Mouse (Mus musculus): ENCODE measurements around the gene Polk.

Polk gene

DNA sequence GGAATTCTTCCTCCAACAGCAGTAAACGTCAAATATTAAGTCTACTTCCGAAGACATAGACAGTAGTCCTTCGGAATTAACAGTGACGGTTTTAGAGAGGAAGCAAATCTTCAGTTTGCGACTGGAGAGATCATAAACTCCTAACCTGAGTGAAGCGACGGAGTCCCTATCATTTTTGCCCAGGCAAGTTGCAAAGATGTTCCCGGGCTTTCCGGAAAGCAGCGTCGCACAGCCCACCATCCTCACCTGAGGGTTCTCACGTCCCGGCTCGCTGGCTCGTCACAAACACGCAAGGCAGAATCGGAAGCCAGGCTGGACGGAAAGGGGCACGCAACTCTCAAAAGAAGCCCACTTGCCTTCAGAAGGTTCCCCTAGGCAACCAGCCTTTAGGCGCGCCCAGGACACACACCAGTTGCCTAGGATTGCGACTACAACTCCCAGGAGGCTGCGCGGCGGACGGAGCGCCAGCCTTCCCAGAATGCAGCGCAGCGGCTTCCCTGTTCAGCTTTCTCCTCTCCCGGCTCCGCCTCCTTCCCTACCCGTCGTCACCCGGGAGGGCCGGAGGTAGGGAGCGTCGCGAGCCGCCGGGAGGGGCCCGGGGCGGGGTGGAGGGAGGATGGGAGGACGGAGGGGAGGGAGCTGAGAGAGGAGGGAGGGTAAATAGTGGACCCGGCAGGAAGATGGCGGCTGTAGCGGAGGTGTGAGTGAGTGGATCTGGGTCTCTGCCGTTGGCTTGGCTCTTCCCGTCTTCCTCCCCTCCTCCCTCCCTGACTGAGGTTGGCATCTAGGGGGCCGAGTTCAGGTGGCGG is at the start of gene Polk, which contains the start of gene Col4a3bp:
Gene Polk (minus strand): TSS at position 499 of the 809 bp plus-strand sequence.
Gene Col4a3bp (plus strand): TSS at position 538 of the 809 bp plus-strand sequence.
- peak; percentile 94 for DNase-seq (ENCODE audit: low spot score)

DNA sequence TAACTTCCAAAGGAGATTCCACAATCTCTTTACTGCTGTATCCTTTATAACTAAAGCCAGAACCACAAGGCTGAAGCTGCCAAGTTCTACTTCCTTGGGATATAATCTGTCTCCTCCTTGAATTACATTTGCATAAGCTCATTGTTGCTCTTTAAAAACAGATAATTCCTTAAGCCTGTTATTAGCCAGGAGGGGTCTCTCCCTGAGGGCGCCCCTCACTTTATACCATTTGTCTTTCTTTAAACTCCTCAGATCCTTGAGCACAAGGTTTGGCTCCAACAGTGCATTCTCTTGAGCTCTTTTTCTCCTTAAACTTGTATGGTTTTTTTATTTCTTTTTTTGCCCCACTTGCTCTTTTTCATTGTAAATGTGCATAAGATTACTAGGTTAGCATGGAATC is 46.3 kb upstream of the Polk start:
- DNase-seq (ENCODE audit: low spot score): no peak

DNA sequence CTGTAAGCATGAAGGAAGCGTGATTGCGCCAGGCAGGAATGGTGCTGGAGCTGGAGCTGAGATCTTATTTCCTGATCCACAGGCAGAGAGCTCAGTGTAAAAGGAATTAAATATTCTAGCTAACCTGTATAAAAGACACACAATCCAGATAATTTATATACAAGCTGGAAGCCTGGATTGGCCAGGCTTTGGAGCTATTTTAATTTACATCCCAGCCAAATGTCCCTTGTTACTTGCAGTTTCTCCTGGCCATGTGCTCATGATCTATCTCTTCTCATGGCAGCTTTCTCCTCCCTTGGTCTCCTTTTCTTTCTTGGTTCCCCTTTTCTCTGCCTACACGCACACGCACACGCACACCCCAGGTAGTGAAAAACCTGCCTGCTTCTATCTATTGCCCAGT is 44.2 kb upstream of the Polk start:
- DNase-seq (ENCODE audit: low spot score): no peak

DNA sequence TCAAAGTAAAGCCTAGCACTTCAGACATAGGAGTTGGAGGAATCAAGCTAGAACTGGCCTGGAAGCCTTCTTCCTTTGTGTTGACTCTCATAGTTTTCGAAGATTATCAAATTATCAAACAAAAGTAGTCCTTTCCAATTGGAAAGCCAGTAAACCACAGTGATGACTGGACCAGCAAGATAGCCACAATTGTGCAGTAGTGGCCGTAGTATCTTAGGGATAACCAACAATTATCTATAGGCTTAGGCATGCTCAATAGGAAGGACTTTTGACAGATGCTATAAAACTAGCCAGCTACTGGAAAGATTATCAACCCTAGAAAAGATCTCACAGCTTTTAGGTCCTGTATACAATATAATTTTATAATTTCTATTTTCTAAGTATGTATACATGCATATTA is 41.8 kb upstream of the Polk start:
- DNase-seq (ENCODE audit: low spot score): no peak

DNA sequence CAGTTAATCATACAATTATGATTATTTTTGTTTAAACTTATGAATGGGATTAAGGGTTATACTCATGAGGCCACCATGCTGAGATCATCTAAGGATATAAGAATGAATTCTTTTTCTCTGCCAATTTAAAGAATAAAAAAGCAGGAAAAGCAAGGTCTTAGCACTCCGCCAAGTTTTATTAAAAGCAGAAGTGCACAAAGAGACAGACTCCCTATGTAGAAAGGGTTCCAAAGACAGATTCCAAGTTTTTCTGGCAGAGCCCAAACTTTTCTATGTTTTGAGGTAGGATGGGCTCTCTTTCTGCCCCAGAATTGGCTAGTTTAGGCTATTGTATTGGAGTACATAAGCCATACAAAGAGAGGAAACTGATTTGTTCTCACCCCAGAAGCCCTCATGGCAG is 37.6 kb upstream of the Polk start:
- DNase-seq (ENCODE audit: low spot score): peak; percentile 12

DNA sequence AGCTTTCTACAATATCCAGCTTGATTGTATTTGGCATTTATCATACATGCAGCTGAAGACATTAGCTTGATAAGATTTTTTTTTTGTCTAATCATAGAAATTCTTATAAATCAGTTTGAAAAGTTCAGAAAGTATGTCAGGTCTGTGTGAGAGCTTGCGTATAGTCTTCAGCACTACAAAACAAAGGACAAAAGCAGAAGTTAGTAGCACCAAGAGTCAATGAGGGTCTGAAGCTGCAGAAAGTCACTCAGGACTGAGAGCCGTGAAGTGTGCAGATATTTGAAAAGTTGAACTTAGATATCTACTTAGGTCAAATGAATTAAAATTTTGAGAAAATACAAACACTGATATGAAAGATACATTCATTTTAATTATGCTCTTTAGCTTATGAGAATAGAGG is 36.7 kb upstream of the Polk start:
- no peak for DNase-seq (ENCODE audit: low spot score)

DNA sequence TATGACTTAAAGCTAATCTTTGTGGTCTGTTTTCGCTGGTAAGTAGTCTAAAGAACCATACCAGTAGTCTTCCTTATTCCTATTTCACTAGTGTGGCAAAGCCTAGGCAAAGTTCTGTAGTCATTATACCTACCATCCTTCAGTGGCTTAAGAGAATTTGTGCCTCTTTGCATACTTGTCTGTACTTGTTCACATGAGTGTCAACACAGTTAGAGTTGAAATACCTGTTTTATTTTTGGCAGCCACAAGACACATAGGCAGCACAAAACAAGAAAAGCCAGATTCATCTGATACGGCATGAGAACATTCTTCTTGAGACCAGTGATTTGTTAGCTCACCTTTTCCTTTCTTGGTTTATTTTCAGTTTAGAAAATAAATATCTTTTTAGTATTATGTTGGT is 31.8 kb upstream of the Polk start:
- DNase-seq (ENCODE audit: low spot score): no peak

DNA sequence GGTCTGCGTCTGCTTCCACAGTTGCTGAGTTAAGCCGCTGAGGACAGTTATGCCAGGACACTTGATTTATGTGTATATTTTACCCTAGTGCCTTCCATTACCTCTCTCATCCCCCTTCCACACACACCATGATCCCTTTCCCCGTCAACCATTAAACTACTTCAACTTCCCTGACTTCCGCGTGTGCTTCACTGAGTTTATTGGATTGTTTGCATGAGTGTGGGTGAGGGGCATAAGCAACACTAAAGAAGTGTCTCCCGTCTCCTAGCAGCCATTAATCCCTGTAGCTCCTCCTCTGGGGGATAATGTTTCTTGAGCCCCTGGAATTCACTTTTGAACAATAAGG is 28.6 kb upstream of the Polk start:
- no peak for DNase-seq (ENCODE audit: low spot score)

DNA sequence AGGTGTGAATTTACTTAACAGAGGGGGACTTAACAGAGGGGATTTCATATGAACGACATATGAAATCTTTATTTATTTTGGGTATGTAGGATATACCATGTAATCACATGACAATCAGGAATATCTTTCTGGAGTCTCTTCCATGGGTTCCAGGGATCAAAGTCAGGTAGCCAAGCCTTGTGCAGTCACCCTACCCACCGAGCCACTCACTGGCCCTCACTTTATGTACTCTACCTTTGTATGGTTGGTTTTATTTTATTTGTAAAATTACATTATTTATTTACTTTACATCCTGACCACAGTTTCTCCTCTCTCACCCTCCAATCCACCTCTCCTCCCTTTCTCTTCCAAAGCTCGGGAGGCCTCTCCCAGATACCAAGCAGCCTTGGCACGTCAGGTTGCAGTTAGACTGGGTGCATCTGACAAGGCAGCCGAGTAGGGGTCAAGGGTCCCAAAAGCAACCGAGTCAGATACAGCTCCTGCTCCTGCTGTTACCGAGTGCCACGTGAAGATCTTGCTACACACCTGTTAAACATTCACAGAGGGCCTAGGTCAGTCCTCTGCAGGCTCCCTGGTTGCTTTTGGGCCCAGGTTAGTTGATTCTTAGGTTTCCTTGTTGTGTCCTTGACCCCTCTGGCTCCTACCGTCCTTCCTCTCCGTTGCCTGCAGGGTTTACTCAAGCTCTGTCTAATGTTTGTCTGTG is 28.1 kb upstream of the Polk start:
- no peak for DNase-seq (ENCODE audit: low spot score)

DNA sequence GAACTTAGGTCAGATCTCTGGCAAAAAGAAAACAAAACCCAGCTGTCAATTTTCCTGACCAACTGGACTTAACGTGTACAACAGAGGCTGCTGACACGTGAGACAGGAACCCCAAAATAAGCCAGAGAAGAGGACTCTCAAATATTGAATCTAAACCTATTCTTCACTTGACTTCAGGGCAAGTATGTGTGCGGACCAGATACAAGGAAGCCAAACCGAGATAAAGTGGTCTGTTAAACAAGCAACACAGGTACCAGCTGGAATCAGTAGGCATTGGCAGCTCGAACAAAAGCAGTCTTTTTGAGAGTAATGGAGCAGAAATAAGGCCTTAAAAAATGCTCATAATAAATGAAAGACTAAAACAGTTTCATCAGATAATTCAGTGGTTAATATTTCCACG is 25.6 kb upstream of the Polk start:
- no peak for DNase-seq (ENCODE audit: low spot score)

DNA sequence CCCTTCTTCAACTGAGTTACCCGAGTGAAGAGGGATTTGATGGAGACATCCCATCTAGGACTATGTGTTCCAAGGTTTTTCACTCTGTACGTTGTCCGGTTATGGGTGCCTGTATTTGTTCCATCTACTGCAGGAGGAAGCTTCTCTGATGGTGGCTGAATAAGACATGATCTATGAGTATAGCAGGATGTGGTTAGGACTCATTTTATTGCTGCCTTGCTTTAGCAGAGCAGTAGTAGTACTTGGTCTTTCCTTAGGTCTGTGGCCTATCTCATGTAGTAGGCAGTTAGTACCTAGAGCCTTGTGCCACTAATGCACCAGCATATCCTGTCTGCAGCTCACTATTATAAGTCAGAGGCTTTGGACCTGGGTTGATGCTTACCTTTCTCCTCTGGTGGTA is 12.7 kb upstream of the Polk start:
- no peak for DNase-seq (ENCODE audit: low spot score)

DNA sequence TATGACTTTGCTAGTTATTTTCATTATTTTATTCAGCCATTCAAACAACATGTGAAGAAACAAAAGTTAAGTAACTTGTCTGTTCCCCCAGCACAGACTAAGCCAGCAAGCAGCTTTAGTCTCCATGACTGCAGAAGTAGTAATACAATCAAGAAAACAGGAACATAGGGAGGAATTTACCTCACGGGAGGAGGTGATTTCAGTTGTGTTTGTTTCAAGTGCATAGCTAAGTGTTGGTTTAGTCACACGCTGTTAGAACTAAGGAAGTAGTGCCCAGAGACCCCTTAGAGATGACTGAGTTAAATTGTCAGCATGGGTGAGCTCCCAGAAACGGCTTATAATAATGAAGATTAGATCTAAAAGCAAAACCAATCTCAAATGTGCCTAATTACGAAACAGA is 5.6 kb upstream of the Polk start:
- no peak for DNase-seq (ENCODE audit: low spot score)

DNA sequence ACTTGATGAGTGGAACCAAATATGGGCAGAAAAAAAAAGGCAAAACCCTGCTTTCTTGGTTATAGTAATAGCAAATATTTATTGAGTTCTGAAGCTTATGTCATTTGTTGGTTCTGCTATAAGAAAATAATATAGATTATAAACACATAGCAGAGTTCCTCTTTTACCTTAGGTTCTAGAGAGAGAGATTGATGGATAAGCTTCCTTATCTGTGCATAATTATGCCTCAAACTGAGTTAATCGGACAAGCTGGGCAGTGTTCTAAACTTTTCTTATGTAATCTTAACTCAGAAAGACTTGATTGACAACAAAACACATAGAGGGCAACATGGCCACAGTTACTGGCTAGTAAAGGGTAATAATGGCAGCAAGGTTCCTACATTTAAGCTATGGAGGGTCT is 4.9 kb upstream of the Polk start:
- DNase-seq (ENCODE audit: low spot score): no peak

DNA sequence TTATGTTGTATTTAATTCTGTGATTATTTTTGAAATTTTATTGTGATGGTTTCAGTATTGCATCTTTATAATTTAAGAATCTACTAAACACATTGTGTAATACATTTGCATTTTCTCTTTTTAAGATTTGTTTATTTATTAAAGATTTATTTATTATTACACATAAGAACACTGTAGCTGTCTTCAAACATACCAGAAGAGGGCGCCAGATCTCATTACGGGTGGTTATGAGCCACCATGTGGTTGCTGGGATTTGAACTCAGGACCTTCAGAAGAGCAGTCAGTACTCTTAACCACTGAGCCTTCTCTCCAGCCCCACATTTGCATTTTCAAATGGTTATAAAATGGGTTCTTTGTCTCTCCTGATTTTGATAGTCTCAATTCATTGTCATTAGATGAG is 2.1 kb upstream of the Polk start:
- peak; percentile 44 for DNase-seq (ENCODE audit: low spot score)

DNA sequence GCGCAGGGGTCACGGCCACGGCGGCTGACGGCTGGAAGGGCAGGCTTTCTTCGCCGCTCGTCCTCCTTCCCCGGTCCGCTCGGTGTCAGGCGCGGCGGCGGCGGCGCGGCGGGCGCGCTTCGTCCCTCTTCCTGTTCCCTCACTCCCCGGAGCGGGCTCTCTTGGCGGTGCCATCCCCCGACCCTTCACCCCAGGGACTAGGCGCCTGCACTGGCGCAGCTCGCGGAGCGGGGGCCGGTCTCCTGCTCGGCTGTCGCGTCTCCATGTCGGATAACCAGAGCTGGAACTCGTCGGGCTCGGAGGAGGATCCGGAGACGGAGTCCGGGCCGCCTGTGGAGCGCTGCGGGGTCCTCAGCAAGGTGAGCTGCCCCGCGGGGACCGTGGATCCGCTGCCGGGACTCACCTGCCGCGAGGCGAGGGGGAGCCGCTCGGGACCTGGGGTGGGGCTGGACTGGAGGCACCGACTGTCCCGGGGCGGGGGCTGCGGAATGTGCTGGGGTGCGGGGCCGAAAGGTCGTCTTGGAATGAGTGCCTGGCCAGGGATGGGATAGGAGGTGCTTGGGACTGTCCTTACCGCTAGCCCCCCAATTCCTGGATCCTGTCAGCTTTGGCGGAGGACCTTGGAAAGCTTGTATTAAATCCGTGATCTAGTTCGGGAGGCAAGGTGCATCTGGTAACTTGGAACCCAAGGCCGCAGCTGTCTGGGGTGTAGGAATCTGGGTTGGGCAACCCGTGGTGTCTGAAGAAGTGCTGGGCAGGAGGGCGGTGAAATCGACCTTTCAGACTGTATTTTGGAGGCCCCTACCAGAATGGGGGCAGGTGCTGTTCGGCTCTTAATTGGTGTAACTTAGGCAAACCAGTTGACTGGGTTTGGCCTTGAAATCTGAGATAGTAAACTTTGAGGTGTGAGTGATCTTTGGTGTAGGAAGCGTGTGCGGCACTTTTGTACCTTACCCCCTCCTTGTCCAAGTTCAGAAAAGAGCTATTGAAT is 817 bp upstream of the Polk start:
- DNase-seq (ENCODE audit: low spot score): peak; percentile 38

DNA sequence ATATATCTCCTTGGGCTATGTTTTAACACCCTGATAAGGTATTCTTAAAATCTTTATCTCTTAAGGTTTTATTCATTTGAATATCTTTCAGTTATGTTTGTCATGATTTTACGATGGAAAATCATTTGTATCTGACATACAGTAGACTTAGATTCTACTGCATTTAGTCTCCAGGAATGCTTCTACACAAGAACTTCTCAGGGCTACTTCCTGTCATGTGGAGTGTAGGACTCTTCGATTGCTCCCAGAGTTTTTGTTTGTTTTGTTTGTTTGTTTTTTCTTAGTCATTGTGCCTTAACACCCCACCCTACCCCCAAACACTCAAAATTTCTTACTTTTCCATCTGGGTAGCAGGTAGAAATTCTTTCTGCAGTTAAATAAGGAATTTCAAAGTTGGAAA is 998 bp downstream of the Polk start:
- no peak for DNase-seq (ENCODE audit: low spot score)

DNA sequence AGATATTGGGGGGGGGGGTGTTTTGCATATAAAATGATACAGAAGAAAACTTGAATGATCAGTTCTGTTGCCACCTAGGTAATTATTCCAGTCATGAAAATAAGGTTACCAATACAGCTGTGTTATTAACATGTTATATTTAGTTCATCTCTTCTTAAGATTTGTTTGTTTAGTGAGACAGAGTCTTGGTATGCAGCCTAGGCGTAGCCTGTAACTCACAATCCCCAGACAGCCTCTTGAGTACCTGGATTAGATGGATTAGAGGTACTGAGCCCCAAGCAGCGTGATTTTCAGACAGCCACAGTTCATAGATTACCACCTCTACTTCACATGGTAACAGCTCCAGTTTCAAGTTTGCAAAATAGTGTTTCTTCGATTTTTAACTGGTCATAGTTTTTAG is 4.3 kb downstream of the Polk start:
- DNase-seq (ENCODE audit: low spot score): no peak

DNA sequence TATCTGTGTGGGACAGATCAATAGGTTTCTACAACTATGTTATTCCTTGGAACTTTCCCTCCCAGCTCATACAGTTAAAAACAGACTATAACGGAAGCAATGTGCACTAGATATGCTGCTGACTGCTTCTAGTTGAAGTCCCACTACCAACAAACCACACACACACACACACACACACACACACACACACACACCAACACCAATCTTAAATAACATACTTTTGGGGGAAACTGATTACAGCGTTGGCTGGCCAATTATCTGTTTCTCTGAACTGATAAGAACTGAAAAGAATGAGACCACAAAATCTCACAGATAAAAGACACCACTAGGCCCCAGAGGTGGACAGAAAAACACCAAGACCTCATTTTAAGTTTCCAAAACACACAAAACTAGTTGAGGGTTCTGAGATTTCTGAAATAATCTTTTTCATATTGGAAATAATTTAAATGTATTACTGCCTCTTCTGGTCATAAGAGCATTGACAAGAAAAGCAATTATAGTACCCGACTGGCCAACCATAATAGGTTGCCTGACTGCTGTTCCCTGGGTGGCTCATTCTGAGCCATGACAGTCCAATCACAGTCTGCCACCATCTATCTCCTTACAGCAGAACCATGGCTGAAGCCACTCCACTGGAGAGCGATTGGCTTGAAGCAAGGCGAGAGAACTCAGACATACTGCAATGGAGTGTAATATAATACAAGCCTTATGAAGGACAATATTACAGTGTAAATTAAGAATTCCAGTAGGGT is 5.4 kb downstream of the Polk start:
- no peak for DNase-seq (ENCODE audit: low spot score)

DNA sequence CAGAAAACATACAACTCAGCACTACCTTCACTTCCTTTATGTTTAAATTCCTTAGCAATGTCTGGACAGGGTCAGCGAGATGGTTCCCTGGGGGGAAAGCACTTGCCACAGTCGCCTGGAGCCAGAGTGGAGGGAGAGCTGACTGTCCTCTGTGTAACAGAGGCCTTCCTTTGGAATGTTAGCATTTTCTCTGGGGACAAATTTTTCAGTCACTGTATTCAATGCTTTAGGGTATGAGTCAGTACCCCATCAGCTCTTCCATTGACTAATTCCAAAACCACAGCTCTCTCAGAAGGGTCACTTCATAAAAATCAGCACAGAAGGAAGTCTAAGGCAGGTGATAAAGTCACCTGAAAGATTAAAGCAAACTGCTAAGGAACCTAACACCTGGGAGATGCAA is 8.6 kb downstream of the Polk start:
- no peak for DNase-seq (ENCODE audit: low spot score)

DNA sequence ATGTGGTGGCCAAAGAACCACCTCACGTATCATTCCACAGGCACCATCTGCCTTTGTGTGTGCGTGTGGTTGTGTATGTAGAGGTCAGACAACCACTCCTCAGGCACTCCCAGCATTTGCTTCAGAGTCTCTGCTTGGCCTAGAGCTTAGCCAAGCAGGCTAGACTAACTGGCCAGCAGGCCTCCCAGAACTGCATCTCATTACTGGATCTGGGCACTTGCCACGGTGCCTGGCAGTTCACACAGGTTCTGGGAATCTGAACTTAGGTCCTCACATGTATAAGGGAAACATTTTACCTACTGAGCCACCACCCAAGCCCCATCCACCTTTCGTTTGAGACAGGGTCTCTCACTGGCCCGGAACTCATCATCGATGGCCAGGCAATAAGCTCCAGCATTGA is 10.2 kb downstream of the Polk start:
- DNase-seq (ENCODE audit: low spot score): peak; percentile 64

DNA sequence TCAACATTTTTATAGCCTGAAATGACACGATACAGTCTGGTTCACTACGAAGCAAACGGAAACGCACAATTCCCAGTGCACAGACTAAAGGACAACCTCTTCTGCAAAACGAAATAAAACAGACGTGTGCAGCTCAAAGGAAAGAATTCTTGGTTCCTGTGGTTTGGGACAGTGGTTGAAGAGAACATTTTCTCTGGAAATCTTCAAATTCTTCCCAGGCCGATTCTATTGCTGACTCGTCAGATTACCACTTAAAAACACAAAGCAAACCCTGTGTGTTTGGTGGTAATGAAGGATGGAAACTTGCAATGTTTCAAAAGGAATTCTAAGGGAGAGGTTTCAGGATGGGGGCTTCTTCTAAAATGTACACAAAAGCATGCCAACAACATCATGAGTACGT is 12.3 kb downstream of the Polk start:
- DNase-seq (ENCODE audit: low spot score): no peak

DNA sequence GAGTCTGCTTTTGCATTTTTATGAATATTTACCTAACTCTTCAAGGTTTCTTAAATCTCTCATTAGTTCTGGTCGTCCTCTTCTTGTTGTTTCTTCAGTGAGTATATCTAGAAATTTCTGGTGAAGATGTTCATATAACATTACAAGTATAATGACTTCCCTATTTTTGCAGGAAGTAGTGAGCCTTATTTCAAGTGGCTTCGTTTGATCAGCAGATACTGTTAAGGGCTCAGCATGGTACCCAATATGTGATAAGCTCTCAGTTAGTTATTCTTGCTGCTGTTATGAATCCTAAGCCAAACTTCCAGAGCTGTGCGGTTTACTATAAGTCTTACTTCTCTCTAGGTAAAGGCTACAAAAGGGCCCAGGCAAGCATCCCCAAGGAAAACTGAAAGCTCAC is 12.8 kb downstream of the Polk start:
- DNase-seq (ENCODE audit: low spot score): no peak
